Mouse (Mus musculus) monocyte, adult 2 months (primary cell): ENCODE results near the gene Phf7.

ENCODE experiments used
- DNase-seq, 2 experiments: peaks; one replicate each; pipeline ENCODE4 v3.0.0; 2022; ENCODE audit warnings: low spot score in 2 of 2, low read depth in 1 of 2

Phf7 gene

GRCm38 (mm10) chr14:31233070-31233995, 17.8 kb downstream of the Phf7 start:
- no peak for DNase-seq

DNA sequence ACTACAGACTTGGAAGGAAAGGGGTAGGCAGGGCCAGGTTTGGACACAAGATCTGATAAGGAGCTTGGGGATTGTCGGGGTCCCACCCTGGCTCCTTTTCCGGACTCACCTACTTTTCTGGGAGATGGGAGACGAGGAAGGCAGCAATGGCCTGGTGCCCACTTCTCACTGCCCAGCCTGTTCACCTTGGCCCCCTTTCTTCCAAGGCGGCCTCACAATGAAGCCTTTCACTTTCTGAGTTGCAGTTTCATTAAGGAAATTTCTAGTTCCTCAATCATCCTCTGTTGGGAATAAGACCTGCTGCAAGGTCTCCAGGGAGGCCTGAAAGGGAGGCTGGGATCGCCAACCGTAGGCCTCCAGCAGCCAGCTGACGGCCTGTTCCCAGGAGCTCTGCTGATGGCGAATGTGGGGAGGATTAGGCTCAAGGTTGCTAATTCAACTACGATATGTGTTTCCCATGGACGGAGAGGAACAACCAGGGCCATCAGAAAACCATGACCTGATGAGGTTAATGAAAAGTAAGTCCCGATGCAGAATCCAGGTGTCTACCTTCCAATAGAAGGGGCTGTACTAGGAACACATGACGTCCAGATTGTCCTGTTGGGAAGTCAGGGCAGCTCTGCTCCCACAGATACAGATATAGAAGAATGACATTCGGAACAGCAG, 18.6 kb downstream of the Phf7 start:
- no peak for DNase-seq

- DNase-seq = no peak
These were observed 20.7 kb downstream of the Phf7 start for GRCm38 (mm10) chr14:31230442-31230841.

GRCm38 (mm10) chr14:31228234-31228633, 22.9 kb downstream of the Phf7 start:
- no peak for DNase-seq

GRCm38 (mm10) chr14:31226978-31227377, 24.1 kb downstream of the Phf7 start:
- no peak for DNase-seq

GRCm38 (mm10) chr14:31217666-31218065, 33.5 kb downstream of the Phf7 start, which contains the start of gene Sema3g:
TSS of gene Sema3g (plus strand) at chr14:31217860.
- no peak for DNase-seq

GRCm38 (mm10) chr14:31216846-31217245, 34.3 kb downstream of the Phf7 start, which contains the start of gene Nisch:
TSS of gene Nisch (minus strand) at chr14:31216946.
- no peak for DNase-seq

- peak in 1 of 2 experiments; percentile 41 for DNase-seq
These were observed 35.7 kb downstream of the Phf7 start for GRCm38 (mm10) chr14:31215157-31216002.

DNA sequence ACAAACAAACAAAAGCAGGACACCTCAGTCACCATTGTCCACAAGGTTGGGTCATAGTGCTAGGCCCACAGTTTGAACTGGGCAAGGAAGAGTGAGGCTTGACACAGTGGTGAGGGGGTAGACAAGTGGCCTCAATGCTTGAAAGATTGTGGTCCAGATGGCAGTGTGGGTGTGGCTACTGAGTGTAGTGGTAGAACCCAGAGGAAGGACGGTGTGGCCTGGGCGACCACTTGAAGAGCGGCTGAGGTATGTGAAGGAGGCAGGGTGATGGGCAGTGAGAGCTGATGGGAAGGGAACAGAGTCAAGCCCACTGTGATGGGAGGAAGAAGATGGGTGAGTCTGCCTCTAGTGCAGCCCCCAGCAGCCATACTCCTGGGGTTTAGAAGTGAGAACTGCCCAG, 36.4 kb downstream of the Phf7 start:
- no peak for DNase-seq

- no peak for DNase-seq
These were observed 37.2 kb downstream of the Phf7 start for GRCm38 (mm10) chr14:31213868-31214267.

GRCm38 (mm10) chr14:31212499-31212898, 38.6 kb downstream of the Phf7 start:
- no peak for DNase-seq

DNA sequence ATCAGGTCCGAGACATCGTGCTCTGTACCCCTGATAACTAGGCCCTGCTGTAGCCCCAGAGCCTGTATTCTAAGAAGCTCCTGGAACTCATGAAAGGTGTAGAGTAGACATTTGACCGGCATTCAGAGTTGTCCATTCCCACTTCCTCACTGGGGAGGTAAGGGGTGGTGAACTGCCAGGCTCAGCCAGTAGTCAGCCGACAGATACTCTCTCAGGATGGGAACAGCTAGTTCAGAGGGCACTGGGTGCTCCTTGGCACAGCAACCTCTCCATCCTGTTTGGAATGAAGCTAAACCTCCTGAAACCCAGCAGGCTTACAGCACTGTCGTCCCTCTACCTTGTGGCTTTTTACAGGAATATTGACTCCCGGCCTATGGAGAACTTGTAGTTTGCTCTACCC, 39.3 kb downstream of the Phf7 start:
- no peak for DNase-seq

DNA sequence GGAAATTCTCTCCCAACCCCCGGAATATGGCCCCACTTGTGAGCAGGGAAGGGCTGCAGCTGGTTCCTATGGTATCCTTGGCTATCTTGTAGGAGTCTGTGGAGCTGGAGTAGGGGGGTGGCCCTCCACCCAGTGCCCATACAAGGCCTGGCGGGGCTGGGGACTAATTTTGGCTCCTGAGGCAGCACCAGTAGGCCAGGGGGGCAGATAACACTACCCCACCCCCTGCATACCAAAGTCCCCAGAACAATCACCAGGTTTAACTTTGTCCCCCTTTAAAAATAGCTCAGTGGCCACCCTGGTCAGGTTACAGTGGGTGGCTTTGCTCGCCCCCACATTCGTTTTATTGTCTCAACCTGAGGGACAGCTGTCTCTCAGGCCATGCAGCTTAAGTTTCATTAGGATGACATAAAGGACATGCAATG, 42.0 kb downstream of the Phf7 start:
- no peak for DNase-seq

- DNase-seq = no peak
These were observed 43.0 kb downstream of the Phf7 start, which contains the start of gene Tnnc1 for GRCm38 (mm10) chr14:31208084-31208483. TSS of gene Tnnc1 (plus strand) at chr14:31208312.

DNA sequence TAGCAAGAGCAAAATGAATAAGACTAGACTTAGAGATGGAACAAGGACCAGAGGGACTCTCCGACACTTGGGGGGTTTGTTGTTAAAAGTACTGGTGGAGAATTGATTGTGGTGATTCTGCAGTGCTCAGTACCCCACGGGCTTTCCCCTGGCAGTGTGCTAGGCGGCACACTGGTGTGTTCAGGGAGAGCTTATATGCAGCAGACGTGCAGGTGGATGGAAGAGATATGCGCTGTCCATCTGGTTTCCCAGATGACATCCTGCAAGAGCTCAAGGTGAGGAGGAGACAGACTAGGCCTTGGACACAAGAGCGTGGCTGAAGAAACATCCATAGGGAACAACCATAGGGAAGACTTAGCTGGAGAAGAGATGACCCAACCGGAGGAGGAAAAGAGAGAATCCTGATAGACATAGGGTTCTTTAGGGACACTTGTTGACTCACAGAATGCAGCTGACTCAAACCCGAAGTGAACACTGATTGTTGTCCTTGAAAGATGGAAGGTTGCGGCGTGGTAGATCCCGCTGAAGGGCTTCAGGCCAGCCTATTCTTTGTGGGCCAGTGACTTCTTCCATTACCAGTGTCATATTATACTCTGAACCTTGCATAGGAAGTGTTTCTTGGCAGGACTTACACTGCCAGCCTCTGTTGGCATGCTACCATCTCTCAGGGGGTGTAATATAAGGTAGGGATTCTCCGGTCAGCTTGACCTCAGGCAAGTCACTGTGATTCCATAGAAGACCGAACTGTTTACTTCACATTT, 43.9 kb downstream of the Phf7 start:
- DNase-seq = no peak

DNA sequence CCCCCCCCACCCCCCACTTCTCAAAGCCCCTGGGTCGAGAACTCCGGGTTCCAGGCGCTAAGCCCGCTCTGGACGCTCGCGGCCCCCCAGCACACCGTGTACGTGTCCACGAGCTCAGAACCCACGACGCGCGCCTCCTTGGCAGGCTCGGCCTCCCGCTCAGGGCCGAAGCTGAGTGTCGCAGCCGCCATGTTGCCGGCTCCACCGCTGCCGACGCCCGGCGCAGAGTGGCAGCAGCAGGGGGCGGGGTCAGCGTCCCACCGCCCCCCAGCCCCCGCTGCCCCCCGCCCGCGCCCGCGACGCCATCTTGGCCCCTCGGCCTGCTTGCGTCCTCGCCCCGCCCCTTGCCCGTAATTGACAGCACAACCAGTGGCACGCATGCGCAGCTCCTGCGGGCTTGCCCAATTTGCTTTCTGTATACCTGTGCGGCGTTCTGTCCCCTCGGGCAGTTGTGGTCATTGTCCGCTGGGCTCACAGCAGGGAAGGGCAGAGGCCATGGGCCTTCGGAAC, 44.6 kb downstream of the Phf7 start:
- peak; percentile 67 to 80 for DNase-seq

GRCm38 (mm10) chr14:31205562-31206467, 45.3 kb downstream of the Phf7 start:
- no peak for DNase-seq

GRCm38 (mm10) chr14:31205244-31205561, 45.9 kb downstream of the Phf7 start:
- no peak for DNase-seq

GRCm38 (mm10) chr14:31204844-31205243, 46.3 kb downstream of the Phf7 start:
- no peak for DNase-seq
